Mouse (Mus musculus) heart, adult 10 weeks (tissue): ENCODE measurements around the gene Mfap2. TPM values are rescaled to one million over a fixed set of nuclear protein-coding genes. Genes with fewer than 3 reads are reported as not detected.

Experiments
- polyA plus RNA-seq: library from polyadenylated mRNA; stranded (reverse); fragments of 350-450 nt; fragmentation: Illumina TruSeq; extraction: RNeasy Lipid Tissue Mini Kit (QIAGEN cat#74804); gene quantifications from one replicate; pipeline ENCODE4 v1.2.3, GENCODE M21; 2014; ENCODE audit warnings: low read depth, low replicate concordance

The Mfap2 gene
- 5.9 TPM for polyA plus RNA-seq

DNA sequence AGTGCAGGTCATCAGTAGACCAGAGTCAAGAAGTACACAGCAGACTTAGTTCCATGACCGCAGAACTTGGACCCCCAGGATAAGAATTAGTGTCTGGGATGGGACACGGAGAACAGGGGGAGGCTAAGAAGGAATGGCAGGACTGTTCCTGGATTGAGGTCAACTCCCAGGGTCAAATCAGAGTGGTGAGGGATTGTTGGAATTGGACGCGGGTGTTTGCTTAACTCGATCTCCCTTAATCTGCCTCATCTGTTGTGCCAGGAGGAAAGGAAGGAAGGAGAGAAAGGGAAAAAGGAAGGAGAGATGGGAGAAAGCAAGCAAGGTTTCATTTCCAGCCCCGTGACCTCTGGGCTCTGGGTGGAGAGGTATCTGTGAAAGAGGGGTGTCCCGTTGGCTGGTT lies at the start of gene Mfap2:
Mfap2 (plus strand) TSS at position 301 of the 400 bp plus-strand sequence.

GRCm38 (mm10) chr4:140960781-140961466 lies 49.3 kb upstream of the Mfap2 start, which contains the start of gene Sdhb:
Gene Sdhb, plus strand, starts transcription at chr4:140961203.

GRCm38 (mm10) chr4:140986711-140987395 lies 23.4 kb upstream of the Mfap2 start, which contains the start of gene Atp13a2:
Gene Atp13a2, plus strand, starts transcription at chr4:140986873.

DNA sequence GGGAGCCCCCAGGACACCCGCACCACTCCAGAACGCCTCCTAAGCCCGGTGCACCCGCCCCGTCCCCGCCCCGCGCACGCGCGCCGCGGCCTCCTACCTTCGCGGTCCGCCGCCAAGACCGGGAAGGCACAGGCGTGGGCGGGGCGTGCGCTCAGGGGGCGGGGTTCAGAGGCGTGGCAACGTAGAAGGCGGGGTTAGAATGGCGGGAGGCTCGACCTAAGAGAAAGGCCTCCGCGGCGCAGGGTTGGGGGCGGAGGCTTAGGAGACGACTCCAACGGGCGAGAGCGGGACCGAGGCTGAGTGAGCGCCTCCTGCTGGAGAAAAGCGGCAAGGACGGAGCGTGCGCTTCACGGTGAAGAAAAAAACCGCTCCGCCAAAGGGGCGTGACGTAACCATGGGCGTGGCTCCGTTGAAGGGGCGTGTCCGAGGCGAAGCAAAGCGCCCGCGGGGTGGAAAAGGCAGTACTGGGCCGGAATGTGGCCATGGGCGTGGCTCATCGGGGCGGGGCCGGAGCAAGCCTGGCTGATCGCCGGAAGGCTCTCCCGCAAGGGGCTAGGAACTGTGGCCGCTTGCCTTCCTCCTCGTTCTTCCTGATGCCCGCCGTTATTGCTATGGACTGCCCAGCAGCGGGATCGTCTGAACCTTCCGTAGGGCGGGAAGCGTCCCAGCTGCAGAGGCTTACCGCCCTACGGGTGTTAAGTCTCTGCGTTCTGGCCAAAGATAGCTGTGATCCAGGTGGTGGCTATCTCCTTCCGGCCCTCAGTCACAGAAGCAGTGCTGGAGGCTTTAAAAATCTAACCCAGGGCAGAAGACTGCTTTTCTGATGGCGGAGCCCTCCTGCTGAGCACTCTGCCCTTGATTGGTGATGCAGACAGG lies 50.4 kb downstream of the Mfap2 start, which contains the start of gene Crocc:
Crocc (minus strand) TSS at position 125 of the 876 bp plus-strand sequence.

Other genes with a start within 250 kb of the Mfap2 start
- gene Padi4, start 236.2 kb upstream of the Mfap2 start, polyA plus RNA-seq = 0.45 TPM
- gene Padi3, start 199.8 kb upstream of the Mfap2 start, polyA plus RNA-seq = 0.13 TPM
- gene Padi1, start 164.6 kb upstream of the Mfap2 start, polyA plus RNA-seq = not detected
- 0.47 TPM for gene Padi2, start 104.1 kb upstream of the Mfap2 start, polyA plus RNA-seq
- 1,459 TPM for gene Sdhb, start 49.2 kb upstream of the Mfap2 start, polyA plus RNA-seq
- gene Atp13a2, start 23.5 kb upstream of the Mfap2 start, polyA plus RNA-seq = 16.0 TPM
- 5.8 TPM for gene Crocc, start 50.1 kb downstream of the Mfap2 start, polyA plus RNA-seq
- 20.2 TPM for gene Necap2, start 67.9 kb downstream of the Mfap2 start, polyA plus RNA-seq
- gene Spata21, start 77.9 kb downstream of the Mfap2 start, polyA plus RNA-seq = not detected
- 55.2 TPM for gene Szrd1, start 129.4 kb downstream of the Mfap2 start, polyA plus RNA-seq
- 7.9 TPM for gene Fbxo42, start 137.5 kb downstream of the Mfap2 start, polyA plus RNA-seq
- gene Rsg1, start 203.5 kb downstream of the Mfap2 start, polyA plus RNA-seq = 0.68 TPM
- 48.6 TPM for gene Arhgef19, start 229.1 kb downstream of the Mfap2 start, polyA plus RNA-seq